Mouse (Mus musculus): ENCODE measurements around the gene Gm9603. TPM values are rescaled to one million over a fixed set of nuclear protein-coding genes. Genes with fewer than 3 reads are reported as not detected.

Gm9603 gene
- not detected for polyA plus RNA-seq (2015; fragmentation: Illumina TruSeq; extraction: RNeasy Lipid Tissue Mini Kit (QIAGEN cat#74804); ENCODE audit: insufficient read depth, low replicate concordance)

GRCm38 (mm10) chr14:5687357-5687756, at the start of gene Gm9603:
Gm9603 (minus strand) TSS chr14:5687457.

GRCm38 (mm10) chr14:5632928-5633327, 54.3 kb downstream of the Gm9603 start, which contains the start of gene Gm8265:
Gm8265 (minus strand) TSS chr14:5633028.

Other genes starting within 250 kb of the Gm9603 start
- 0.44 TPM for gene Gm3194, start 232.0 kb downstream of the Gm9603 start, polyA plus RNA-seq (2015; fragmentation: Illumina TruSeq; extraction: RNeasy Lipid Tissue Mini Kit (QIAGEN cat#74804); ENCODE audit: insufficient read depth, low replicate concordance)
- gene Gm8246, start 209.6 kb downstream of the Gm9603 start, polyA plus RNA-seq (2015; fragmentation: Illumina TruSeq; extraction: RNeasy Lipid Tissue Mini Kit (QIAGEN cat#74804); ENCODE audit: insufficient read depth, low replicate concordance): not detected
- not detected for gene Gm3187, start 203.2 kb downstream of the Gm9603 start, polyA plus RNA-seq (2015; fragmentation: Illumina TruSeq; extraction: RNeasy Lipid Tissue Mini Kit (QIAGEN cat#74804); ENCODE audit: insufficient read depth, low replicate concordance)
- gene Gm3488, start 185.8 kb downstream of the Gm9603 start, polyA plus RNA-seq (2015; fragmentation: Illumina TruSeq; extraction: RNeasy Lipid Tissue Mini Kit (QIAGEN cat#74804); ENCODE audit: insufficient read depth, low replicate concordance): 0.66 TPM
- gene Gm3532, start 149.0 kb downstream of the Gm9603 start, polyA plus RNA-seq (2015; fragmentation: Illumina TruSeq; extraction: RNeasy Lipid Tissue Mini Kit (QIAGEN cat#74804); ENCODE audit: insufficient read depth, low replicate concordance): not detected
- not detected for gene Gm8265, start 54.4 kb downstream of the Gm9603 start, polyA plus RNA-seq (2015; fragmentation: Illumina TruSeq; extraction: RNeasy Lipid Tissue Mini Kit (QIAGEN cat#74804); ENCODE audit: insufficient read depth, low replicate concordance)
- 0.37 TPM for gene Gm3373, start 54.1 kb upstream of the Gm9603 start, polyA plus RNA-seq (2015; fragmentation: Illumina TruSeq; extraction: RNeasy Lipid Tissue Mini Kit (QIAGEN cat#74804); ENCODE audit: insufficient read depth, low replicate concordance)
- gene Gm3383, start 120.5 kb upstream of the Gm9603 start, polyA plus RNA-seq (2015; fragmentation: Illumina TruSeq; extraction: RNeasy Lipid Tissue Mini Kit (QIAGEN cat#74804); ENCODE audit: insufficient read depth, low replicate concordance): 0.79 TPM
- gene Gm3424, start 142.9 kb upstream of the Gm9603 start, polyA plus RNA-seq (2015; fragmentation: Illumina TruSeq; extraction: RNeasy Lipid Tissue Mini Kit (QIAGEN cat#74804); ENCODE audit: insufficient read depth, low replicate concordance): not detected
- gene Gm8237, start 192.9 kb upstream of the Gm9603 start, polyA plus RNA-seq (2015; fragmentation: Illumina TruSeq; extraction: RNeasy Lipid Tissue Mini Kit (QIAGEN cat#74804); ENCODE audit: insufficient read depth, low replicate concordance): not detected